Comparison of ENCODE assay signal across 14 mouse cellular contexts in the genomic region with DNA sequence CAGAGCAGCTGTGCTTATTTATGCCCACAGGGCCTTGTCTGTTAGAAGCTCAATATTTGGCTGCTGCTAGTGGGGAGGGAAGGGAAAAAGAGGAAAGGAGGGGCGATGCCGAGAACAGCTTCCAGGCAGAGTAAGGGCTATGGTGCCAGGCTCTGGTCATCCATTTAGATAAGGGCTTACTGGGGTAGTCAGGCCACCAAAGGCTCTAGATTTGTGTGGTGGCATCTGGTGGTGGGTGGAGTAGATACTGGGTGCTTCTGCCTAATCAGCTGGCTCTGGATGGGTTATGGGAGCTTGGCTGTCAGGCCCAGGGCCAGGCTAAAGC. TPM values are rescaled to one million over a fixed set of nuclear protein-coding genes. Genes with fewer than 3 reads are reported as not detected.
A peak's percentile ranks its signal among the peaks of the same experiment; 100 is the strongest.
DNase-seq lines count a peak whose midpoint lies in the region; ATAC-seq lines count a peak whose summit lies in the region.
"Had no signal": no experiment of that assay in that cellular context is flagged by ENCODE, and none has a peak within 500 bp of the region (broad histone marks: within the 10 kb centered on the region; RNA-seq: fewer than 3 reads in every experiment).

No protein-coding gene starts in this region.

- H3K4me1 ChIP-seq in forebrain, embryonic 15.5 days, result peaks cover 7% of the 10 kb centered on the region; the same call in 1 of the 2 replicates
- peaks cover 5% of the 10 kb centered on the region; the same call in 1 of the 2 replicates for H3K4me1 ChIP-seq in forebrain, embryonic 16.5 days (replicated peaks; ENCODE audit: control insufficient read depth, insufficient read depth, low read length)
- H3K4me1 ChIP-seq in limb, embryonic 13.5 days, result no peaks in the 10 kb centered on the region
- peaks cover 13% of the 10 kb centered on the region; the same call in 1 of the 2 replicates for H3K4me1 ChIP-seq in limb, embryonic 10.5 days
- H3K4me1 ChIP-seq in hindbrain, embryonic 14.5 days (replicated peaks; ENCODE audit: control insufficient read depth, insufficient read depth, low read length), result peaks cover 18% of the 10 kb centered on the region; the same call in 1 of the 2 replicates
- peaks cover 6% of the 10 kb centered on the region; the same call in 1 of the 2 replicates for H3K4me1 ChIP-seq in neural tube, embryonic 14.5 days (ENCODE audit: control insufficient read depth, insufficient read depth, low read length)
- no peaks in the 10 kb centered on the region for H3K4me1 ChIP-seq in intestine, embryonic 16.5 days (ENCODE audit: control insufficient read depth, insufficient read depth, low read length)
- H3K4me1 ChIP-seq: kidney, embryonic 15.5 days had no signal

- H3K4me3 ChIP-seq in forebrain, embryonic 15.5 days, result no peak overlapping the region
- H3K4me3 ChIP-seq in forebrain, embryonic 16.5 days (replicated peaks; ENCODE audit: low read length), result no peak overlapping the region
- H3K4me3 ChIP-seq in limb, embryonic 13.5 days, result no peak overlapping the region
- no peak overlapping the region for H3K4me3 ChIP-seq in limb, embryonic 10.5 days
- no peak overlapping the region for H3K4me3 ChIP-seq in hindbrain, embryonic 14.5 days (replicated peaks; ENCODE audit: low read length)
- H3K4me3 ChIP-seq in neural tube, embryonic 14.5 days (ENCODE audit: low read depth, low read length), result no peak overlapping the region
- H3K4me3 ChIP-seq in intestine, embryonic 16.5 days (ENCODE audit: low read length), result no peak overlapping the region
- H3K4me3 ChIP-seq: kidney, embryonic 15.5 days; lung, embryonic 15.5 days had no signal

- ATAC-seq in forebrain, embryonic 15.5 days (replicated peaks), result no peak
- ATAC-seq in forebrain, embryonic 16.5 days, result no peak
- ATAC-seq in limb, embryonic 13.5 days (ENCODE audit: low FRiP score, low read depth), result no peak
- ATAC-seq in hindbrain, embryonic 14.5 days (ENCODE audit: low FRiP score), result peak; percentile 17; the same call in 1 of the 2 replicates
- no peak for ATAC-seq in neural tube, embryonic 14.5 days (ENCODE audit: low read depth)
- no peak for ATAC-seq in intestine, embryonic 16.5 days

- no peaks in the 10 kb centered on the region for H3K9me3 ChIP-seq in forebrain, embryonic 15.5 days
- no peaks in the 10 kb centered on the region for H3K9me3 ChIP-seq in forebrain, embryonic 16.5 days (ENCODE audit: control insufficient read depth, low read length)
- H3K9me3 ChIP-seq in limb, embryonic 13.5 days, result no peaks in the 10 kb centered on the region
- no peaks in the 10 kb centered on the region for H3K9me3 ChIP-seq in limb, embryonic 10.5 days (replicated peaks)
- no peaks in the 10 kb centered on the region for H3K9me3 ChIP-seq in hindbrain, embryonic 14.5 days (ENCODE audit: control insufficient read depth, low read length)
- no peaks in the 10 kb centered on the region for H3K9me3 ChIP-seq in neural tube, embryonic 14.5 days (ENCODE audit: control insufficient read depth, low read length)
- H3K9me3 ChIP-seq in intestine, embryonic 16.5 days (ENCODE audit: control insufficient read depth, low read length), result no peaks in the 10 kb centered on the region
- H3K9me3 ChIP-seq: kidney, embryonic 15.5 days; lung, embryonic 15.5 days had no signal

- H3K9ac ChIP-seq in forebrain, embryonic 15.5 days (replicated peaks), result 0 out of 2 replicates have a peak overlapping the region, but pooled peaks have one; percentile 4
- no peak overlapping the region for H3K9ac ChIP-seq in forebrain, embryonic 16.5 days (replicated peaks; ENCODE audit: low read depth, low read length)
- peak overlapping the region; percentile 8; the same call in 1 of the 2 replicates for H3K9ac ChIP-seq in limb, embryonic 13.5 days
- 0 out of 2 replicates have a peak overlapping the region, but pooled peaks have one; percentile 36 for H3K9ac ChIP-seq in hindbrain, embryonic 14.5 days
- H3K9ac ChIP-seq in neural tube, embryonic 14.5 days (replicated peaks; ENCODE audit: low read depth, low read length), result no peak overlapping the region
- H3K9ac ChIP-seq in intestine, embryonic 16.5 days (ENCODE audit: low read depth, low read length), result no peak overlapping the region
- H3K9ac ChIP-seq: kidney, embryonic 15.5 days; lung, embryonic 15.5 days had no signal

- H3K27me3 ChIP-seq in forebrain, embryonic 15.5 days, result no peaks in the 10 kb centered on the region
- no peaks in the 10 kb centered on the region for H3K27me3 ChIP-seq in forebrain, embryonic 16.5 days (replicated peaks; ENCODE audit: control insufficient read depth, insufficient read depth, low read length)
- no peaks in the 10 kb centered on the region for H3K27me3 ChIP-seq in limb, embryonic 13.5 days
- no peaks in the 10 kb centered on the region for H3K27me3 ChIP-seq in limb, embryonic 10.5 days (ENCODE audit: low read depth, poor library complexity, severe bottlenecking)
- no peaks in the 10 kb centered on the region for H3K27me3 ChIP-seq in hindbrain, embryonic 14.5 days (ENCODE audit: control insufficient read depth, insufficient read depth, low read length)
- H3K27me3 ChIP-seq in neural tube, embryonic 14.5 days (ENCODE audit: control insufficient read depth, insufficient read depth, low read length), result no peaks in the 10 kb centered on the region
- H3K27me3 ChIP-seq in intestine, embryonic 16.5 days (replicated peaks; ENCODE audit: control insufficient read depth, insufficient read depth, low read length), result no peaks in the 10 kb centered on the region
- H3K27me3 ChIP-seq: kidney, embryonic 15.5 days; lung, embryonic 15.5 days had no signal

- no peaks in the 10 kb centered on the region for H3K36me3 ChIP-seq in forebrain, embryonic 15.5 days
- H3K36me3 ChIP-seq in forebrain, embryonic 16.5 days (ENCODE audit: control insufficient read depth, insufficient read depth), result no peaks in the 10 kb centered on the region
- H3K36me3 ChIP-seq in limb, embryonic 13.5 days, result peaks cover 4% of the 10 kb centered on the region; the same call in 1 of the 2 replicates
- 0 out of 2 replicates have a peak, but pooled peaks cover 2% of the 10 kb centered on the region for H3K36me3 ChIP-seq in limb, embryonic 10.5 days
- no peaks in the 10 kb centered on the region for H3K36me3 ChIP-seq in hindbrain, embryonic 14.5 days (replicated peaks; ENCODE audit: control insufficient read depth, insufficient read depth)
- H3K36me3 ChIP-seq in neural tube, embryonic 14.5 days (ENCODE audit: control insufficient read depth, insufficient read depth, low read length), result no peaks in the 10 kb centered on the region
- H3K36me3 ChIP-seq in intestine, embryonic 16.5 days (ENCODE audit: control insufficient read depth, insufficient read depth, low read length), result no peaks in the 10 kb centered on the region

- DNase-seq in limb, embryonic 10.5 days (ENCODE audit: low spot score), result no peak
- DNase-seq in hindbrain, embryonic 14.5 days (ENCODE audit: low spot score), result no peak
- DNase-seq in kidney, adult 8-10 months, result no peak
- DNase-seq: adrenal gland, adult 8-10 months; cerebellum, adult 9-11 months; gastrocnemius, postnatal 25 days; right cerebral cortex, postnatal 25 days had no signal

- peak overlapping the region; percentile 19 for H3K27ac ChIP-seq in forebrain, embryonic 15.5 days (replicated peaks)
- no peak overlapping the region; the same call in 1 of the 2 replicates for H3K27ac ChIP-seq in forebrain, embryonic 16.5 days (ENCODE audit: low read length)
- no peak overlapping the region for H3K27ac ChIP-seq in limb, embryonic 13.5 days
- H3K27ac ChIP-seq in limb, embryonic 10.5 days, result no peak overlapping the region
- peak overlapping the region; percentile 82 for H3K27ac ChIP-seq in hindbrain, embryonic 14.5 days
- peak overlapping the region; percentile 60 for H3K27ac ChIP-seq in neural tube, embryonic 14.5 days (ENCODE audit: low read depth, low read length)
- no peak overlapping the region for H3K27ac ChIP-seq in intestine, embryonic 16.5 days (ENCODE audit: low read length)
- H3K27ac ChIP-seq: kidney, embryonic 15.5 days; lung, embryonic 15.5 days had no signal

- WGBS in forebrain, embryonic 15.5 days, result 86% methylated on average over 2 of the region's 2 CpGs
- WGBS in forebrain, embryonic 16.5 days, result 75% methylated on average over 2 of the region's 2 CpGs
- 89% methylated on average over 2 of the region's 2 CpGs for WGBS in limb, embryonic 13.5 days
- 92% methylated on average over 2 of the region's 2 CpGs for WGBS in limb, embryonic 10.5 days
- 71% methylated on average over 2 of the region's 2 CpGs for WGBS in hindbrain, embryonic 14.5 days
- 66% methylated on average over 2 of the region's 2 CpGs for WGBS in neural tube, embryonic 14.5 days
- WGBS in intestine, embryonic 16.5 days, result 84% methylated on average over 2 of the region's 2 CpGs

- no peak overlapping the region for H3K4me2 ChIP-seq in forebrain, embryonic 15.5 days (replicated peaks)
- no peak overlapping the region for H3K4me2 ChIP-seq in forebrain, embryonic 16.5 days (ENCODE audit: low read length)
- H3K4me2 ChIP-seq in limb, embryonic 13.5 days (replicated peaks), result no peak overlapping the region
- 0 out of 2 replicates have a peak overlapping the region, but pooled peaks have one; percentile 8 for H3K4me2 ChIP-seq in hindbrain, embryonic 14.5 days (replicated peaks)
- no peak overlapping the region for H3K4me2 ChIP-seq in neural tube, embryonic 14.5 days (ENCODE audit: low read depth, low read length)
- H3K4me2 ChIP-seq in intestine, embryonic 16.5 days (ENCODE audit: low read depth, low read length), result no peak overlapping the region
- H3K4me2 ChIP-seq: kidney, embryonic 15.5 days; lung, embryonic 15.5 days had no signal

RNA-seq across cellular contexts. Expression of a gene that starts 19.7 kb away (rescaled TPM):
- 3.0 and 3.1 TPM in 2 replicates for polyA plus RNA-seq in forebrain, embryonic 15.5 days (2015; fragmentation: Nextera tagmentation; extraction: Ambion mirVana)
- polyA plus RNA-seq in forebrain, embryonic 16.5 days (2015; fragmentation: Nextera tagmentation; extraction: Ambion mirVana), result 3.0 and 3.2 TPM in 2 replicates
- polyA plus RNA-seq in limb, embryonic 13.5 days (2015; fragmentation: Nextera tagmentation; extraction: Ambion mirVana), result 15.6 and 15.8 TPM in 2 replicates
- 18.1 and 18.2 TPM in 2 replicates for polyA plus RNA-seq in limb, embryonic 10.5 days (2016; fragmentation: Nextera tagmentation; extraction: Ambion mirVana)
- 2.6 and 2.9 TPM in 2 replicates for polyA plus RNA-seq in hindbrain, embryonic 14.5 days (2014; fragmentation: Nextera tagmentation; extraction: Ambion mirVana)
- polyA plus RNA-seq in neural tube, embryonic 14.5 days (2014; fragmentation: Nextera tagmentation; extraction: Ambion mirVana), result 1.2 and 2.0 TPM in 2 replicates
- 26.7 and 29.7 TPM in 2 replicates for polyA plus RNA-seq in intestine, embryonic 16.5 days (2015; fragmentation: Nextera tagmentation; extraction: Ambion mirVana)

RNA-seq across cellular contexts. Expression of a gene that starts 34.6 kb away (rescaled TPM):
- polyA plus RNA-seq in forebrain, embryonic 15.5 days (2015; fragmentation: Nextera tagmentation; extraction: Ambion mirVana), result 201 and 206 TPM in 2 replicates
- 189 and 202 TPM in 2 replicates for polyA plus RNA-seq in forebrain, embryonic 16.5 days (2015; fragmentation: Nextera tagmentation; extraction: Ambion mirVana)
- polyA plus RNA-seq in limb, embryonic 13.5 days (2015; fragmentation: Nextera tagmentation; extraction: Ambion mirVana), result 196 and 199 TPM in 2 replicates
- 264 and 295 TPM in 2 replicates for polyA plus RNA-seq in limb, embryonic 10.5 days (2016; fragmentation: Nextera tagmentation; extraction: Ambion mirVana)
- 148 and 149 TPM in 2 replicates for polyA plus RNA-seq in hindbrain, embryonic 14.5 days (2014; fragmentation: Nextera tagmentation; extraction: Ambion mirVana)
- polyA plus RNA-seq in neural tube, embryonic 14.5 days (2014; fragmentation: Nextera tagmentation; extraction: Ambion mirVana), result 147 and 154 TPM in 2 replicates
- 172 and 194 TPM in 2 replicates for polyA plus RNA-seq in intestine, embryonic 16.5 days (2015; fragmentation: Nextera tagmentation; extraction: Ambion mirVana)

RNA-seq across cellular contexts. Expression of a gene that starts 51.3 kb away (rescaled TPM):
- 407 and 432 TPM in 2 replicates for polyA plus RNA-seq in forebrain, embryonic 15.5 days (2015; fragmentation: Nextera tagmentation; extraction: Ambion mirVana)
- 305 and 334 TPM in 2 replicates for polyA plus RNA-seq in forebrain, embryonic 16.5 days (2015; fragmentation: Nextera tagmentation; extraction: Ambion mirVana)
- polyA plus RNA-seq in limb, embryonic 13.5 days (2015; fragmentation: Nextera tagmentation; extraction: Ambion mirVana), result 572 and 605 TPM in 2 replicates
- 530 and 637 TPM in 2 replicates for polyA plus RNA-seq in limb, embryonic 10.5 days (2016; fragmentation: Nextera tagmentation; extraction: Ambion mirVana)
- 372 and 509 TPM in 2 replicates for polyA plus RNA-seq in hindbrain, embryonic 14.5 days (2014; fragmentation: Nextera tagmentation; extraction: Ambion mirVana)
- polyA plus RNA-seq in neural tube, embryonic 14.5 days (2014; fragmentation: Nextera tagmentation; extraction: Ambion mirVana), result 398 and 421 TPM in 2 replicates
- polyA plus RNA-seq in intestine, embryonic 16.5 days (2015; fragmentation: Nextera tagmentation; extraction: Ambion mirVana), result 471 and 487 TPM in 2 replicates

Comparison
In these comparisons a context has a peak if more than half of its experiments do, and no peak if none do; other contexts are left out.
1. H3K27ac ChIP-seq: peak in forebrain, embryonic 15.5 days (single experiment), hindbrain, embryonic 14.5 days (single experiment) and neural tube, embryonic 14.5 days (single experiment); none in forebrain, embryonic 16.5 days (single experiment), limb, embryonic 13.5 days (single experiment), limb, embryonic 10.5 days (single experiment) and intestine, embryonic 16.5 days (single experiment).
2. H3K9ac ChIP-seq: peak in forebrain, embryonic 15.5 days (single experiment), limb, embryonic 13.5 days (single experiment) and hindbrain, embryonic 14.5 days (single experiment); none in forebrain, embryonic 16.5 days (single experiment), neural tube, embryonic 14.5 days (single experiment) and intestine, embryonic 16.5 days (single experiment).